Mouse (Mus musculus): ENCODE measurements at regions not wholly inside any gene's neighbourhood (a gene's known extent, or its start where the extent isn't known, plus 50 kb on each side); places are given as distances from the start of the nearest gene placed in this dataset.

- no peak for DNase-seq
Measured at GRCm38 (mm10) chr5:58705561-58705960, 987.8 kb downstream of the Pcdh7 start.

GRCm38 (mm10) chr5:58712381-58712780 is 994.6 kb downstream of the Pcdh7 start:
- DNase-seq = no peak

GRCm38 (mm10) chr5:58733366-58733765 is 1015.6 kb downstream of the Pcdh7 start:
- DNase-seq = no peak

GRCm38 (mm10) chr5:58733961-58734360 is 1016.2 kb downstream of the Pcdh7 start:
- no peak for DNase-seq

- DNase-seq = peak; percentile 52 to 63
Measured at GRCm38 (mm10) chr5:58736610-58737009, 1018.8 kb downstream of the Pcdh7 start.

GRCm38 (mm10) chr5:58737264-58737883 is 1019.6 kb downstream of the Pcdh7 start:
- DNase-seq = no peak

- no peak for DNase-seq
Measured at GRCm38 (mm10) chr5:58738041-58738440, 1020.3 kb downstream of the Pcdh7 start.

GRCm38 (mm10) chr5:58740759-58741158 is 1023.0 kb downstream of the Pcdh7 start:
- no peak for DNase-seq

- no peak for DNase-seq
Measured at GRCm38 (mm10) chr5:58747684-58748083, 1029.9 kb downstream of the Pcdh7 start.

- DNase-seq = no peak
Measured at GRCm38 (mm10) chr5:58751777-58752176, 1034.0 kb downstream of the Pcdh7 start.
